Mouse (Mus musculus) midbrain, embryonic 12.5 days (tissue): ENCODE measurements around the gene Nckap1. TPM values are rescaled to one million over a fixed set of nuclear protein-coding genes. Genes with fewer than 3 reads are reported as not detected.
"Not testable (repeated sequence)": the region's sequence is repeated elsewhere in the genome, so short reads cannot be mapped to it uniquely, and the experiment has no call there.

Experiments
- ATAC-seq: fragments of 200-750 bp; cut with Nextera tagmentation; 2 replicates; pipeline ENCODE4 v1.8.0; 2017; ENCODE audit warnings: low read depth, moderate TSS enrichment, moderate library complexity; ENCODE audit not compliant: low FRiP score
- H3K27ac ChIP-seq: fragments of 300-500 bp; sonication (generic); replicated peaks from 2 replicates; pipeline ENCODE4 v1.5.1; 2016; ENCODE audit warnings: mild to moderate bottlenecking
- H3K27me3 ChIP-seq: fragments of 300-500 bp; sonication (generic); 2 replicates; pipeline ENCODE4 v1.6.1; 2016; ENCODE audit warnings: mild to moderate bottlenecking
- H3K36me3 ChIP-seq: fragments of 300-500 bp; sonication (generic); 2 replicates; pipeline ENCODE4 v1.6.1; 2016
- H3K4me1 ChIP-seq: fragments of 300-500 bp; sonication (generic); 2 replicates; pipeline ENCODE4 v1.6.1; 2016
- H3K4me2 ChIP-seq: fragments of 300-500 bp; sonication (generic); replicated peaks from 2 replicates; pipeline ENCODE4 v1.6.1; 2016; ENCODE audit warnings: mild to moderate bottlenecking, moderate library complexity
- H3K4me3 ChIP-seq: fragments of 300-500 bp; sonication (generic); 2 replicates; pipeline ENCODE4 v1.5.1; 2016; ENCODE audit warnings: mild to moderate bottlenecking
- H3K9ac ChIP-seq: fragments of 300-500 bp; sonication (generic); replicated peaks from 2 replicates; pipeline ENCODE4 v1.6.1; 2016; ENCODE audit warnings: mild to moderate bottlenecking, moderate library complexity
- H3K9me3 ChIP-seq: fragments of 300-500 bp; sonication (generic); 2 replicates; pipeline ENCODE4 v1.6.1; 2016; ENCODE audit warnings: mild to moderate bottlenecking
- WGBS: fragments of 180-500 bp; shearing (Covaris S2); methylation state at CpG from one replicate; pipeline ENCODE4 v1.1.7; 2016; 5-methylcytosine and 5-hydroxymethylcytosine counted together
- polyA plus RNA-seq: library from polyadenylated mRNA; unstranded; fragments of >200 nt; fragmentation: Nextera tagmentation; extraction: Ambion mirVana; gene quantifications from 2 replicates; pipeline ENCODE4 v1.2.1, GENCODE M21; 2016

Nckap1 gene
- polyA plus RNA-seq, 1 experiment from 2014 or later = 100 TPM

DNA sequence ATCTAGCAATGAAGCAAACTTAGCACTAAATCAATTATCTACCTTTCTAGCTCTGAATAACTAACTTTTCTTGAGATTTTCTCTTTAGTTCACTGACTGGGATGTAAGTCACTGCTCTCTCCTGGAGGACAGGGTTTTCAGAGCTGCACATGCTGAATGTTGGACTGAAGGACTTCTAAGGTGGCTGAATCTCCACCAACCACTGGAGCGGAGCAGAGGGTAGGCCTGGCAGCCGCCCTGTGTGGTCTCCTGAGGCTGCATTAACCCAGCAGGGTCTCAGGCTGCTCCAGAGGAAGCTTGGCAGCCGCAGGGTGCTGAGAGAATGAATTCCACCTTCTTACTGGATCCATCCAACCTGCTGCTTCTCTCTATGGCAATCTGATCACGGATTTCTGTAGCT is 31.5 kb downstream of the Nckap1 start:
- Histone ChIP-seq H3K9ac (no peak overlapping the region), H3K4me3 (no peak overlapping the region), H3K4me1 (no peaks in the 10 kb centered on the region), H3K36me3 (peaks cover 54% of the 10 kb centered on the region), H3K27ac (no peak overlapping the region), H3K4me2 (no peak overlapping the region), H3K27me3 (no peaks in the 10 kb centered on the region), H3K9me3 (no peaks in the 10 kb centered on the region)
- 92% methylated on average over 4 of the region's 4 CpGs for WGBS
- ATAC-seq = no peak

DNA sequence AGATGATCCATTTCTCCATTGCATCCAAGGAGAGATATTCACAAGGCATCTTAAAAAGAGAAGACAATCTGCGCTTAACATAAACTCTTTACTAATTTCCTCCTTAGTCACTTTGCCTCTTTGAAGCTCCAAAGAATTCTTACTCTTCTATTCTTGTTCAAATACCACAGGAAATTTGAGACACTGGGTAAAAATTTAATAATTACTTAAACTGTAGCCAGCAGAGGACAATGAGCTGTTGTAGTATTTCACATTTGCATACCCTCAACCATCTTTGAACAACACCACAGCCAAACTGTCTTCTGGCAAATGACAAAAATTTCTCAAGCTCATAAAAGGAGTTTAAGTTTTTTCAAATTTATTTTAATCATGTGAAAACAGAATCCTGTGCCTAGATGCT is 33.3 kb downstream of the Nckap1 start:
- no peak overlapping the region for H3K27ac ChIP-seq
- no peak overlapping the region for H3K4me2 ChIP-seq
- no peaks in the 10 kb centered on the region for H3K27me3 ChIP-seq
- peaks cover 66% of the 10 kb centered on the region for H3K36me3 ChIP-seq
- ATAC-seq = no peak
- no peak overlapping the region for H3K4me3 ChIP-seq
- no peaks in the 10 kb centered on the region for H3K4me1 ChIP-seq
- no peak overlapping the region for H3K9ac ChIP-seq
- 97% methylated on average over 1 of the region's 1 CpGs for WGBS
- no peaks in the 10 kb centered on the region for H3K9me3 ChIP-seq

DNA sequence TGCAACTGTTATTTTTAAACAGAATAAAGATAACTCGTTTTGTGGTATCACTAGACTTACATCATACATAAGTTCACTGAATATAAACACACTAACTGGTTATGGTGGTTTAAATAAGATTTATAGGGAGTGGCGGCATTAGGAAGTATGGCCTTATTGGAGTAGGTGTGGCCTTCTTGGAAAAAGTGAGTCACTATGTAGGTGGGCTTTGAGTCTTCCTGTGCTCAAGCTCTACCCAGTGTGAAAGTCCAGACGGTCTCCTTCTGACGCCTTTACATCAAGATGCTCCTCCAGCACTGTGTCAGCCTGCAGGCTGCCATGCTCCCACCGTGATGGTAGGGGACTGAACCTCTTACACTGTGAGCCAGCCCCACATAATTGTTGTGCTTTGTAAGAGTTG is 38.4 kb downstream of the Nckap1 start:
- Histone ChIP-seq H3K4me1 (no peaks in the 10 kb centered on the region), H3K4me2 (no peak overlapping the region), H3K9me3 (no peaks in the 10 kb centered on the region), H3K9ac (no peak overlapping the region), H3K4me3 (no peak overlapping the region), H3K27me3 (no peaks in the 10 kb centered on the region), H3K27ac (no peak overlapping the region), H3K36me3 (peaks cover 51% of the 10 kb centered on the region)
- no peak for ATAC-seq
- 89% methylated on average over 5 of the region's 5 CpGs for WGBS

DNA sequence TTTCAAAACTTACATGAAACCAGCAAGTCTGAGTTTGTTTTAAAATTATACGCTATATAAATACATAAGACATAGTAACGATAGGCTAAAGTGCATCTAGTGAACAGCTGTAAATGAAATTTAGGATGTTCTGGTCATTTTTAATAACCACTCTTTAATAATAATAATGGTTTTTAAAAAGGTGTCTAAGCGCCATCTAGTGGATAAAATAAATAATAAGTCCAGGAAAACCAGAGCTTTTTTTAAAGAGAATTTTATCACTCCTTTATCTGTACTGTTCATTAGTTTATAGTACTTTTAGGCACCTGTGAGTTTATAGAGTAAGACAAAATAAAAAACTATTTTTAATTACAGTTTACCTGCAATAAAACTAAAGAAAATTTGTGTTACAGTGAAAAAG is 44.0 kb downstream of the Nckap1 start:
- no peak overlapping the region for H3K9ac ChIP-seq
- 64% methylated on average over 3 of the region's 3 CpGs for WGBS
- H3K4me2 ChIP-seq = no peak overlapping the region
- H3K4me1 ChIP-seq = no peaks in the 10 kb centered on the region
- no peak for ATAC-seq
- H3K27me3 ChIP-seq = no peaks in the 10 kb centered on the region
- no peaks in the 10 kb centered on the region for H3K9me3 ChIP-seq
- H3K36me3 ChIP-seq = peaks cover 39% of the 10 kb centered on the region
- H3K4me3 ChIP-seq = no peak overlapping the region
- H3K27ac ChIP-seq = no peak overlapping the region

DNA sequence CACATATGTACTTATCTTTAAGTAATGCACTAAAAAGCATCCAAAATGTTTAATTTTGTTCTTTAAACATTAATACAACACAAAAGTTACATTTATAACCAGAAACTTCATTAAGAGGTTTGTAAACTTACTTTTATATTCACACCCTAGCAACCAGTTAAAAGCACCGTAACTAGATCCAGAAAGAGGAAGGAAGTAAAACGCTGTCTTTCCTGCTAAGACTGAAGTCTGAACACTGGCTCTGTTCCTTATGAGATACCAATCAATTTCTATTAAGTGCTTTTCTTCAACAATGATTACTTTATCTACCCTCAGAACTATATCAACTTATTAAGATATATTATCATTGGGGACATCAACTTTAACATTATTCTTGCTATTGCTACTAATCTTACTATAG is 44.6 kb downstream of the Nckap1 start:
- Histone ChIP-seq H3K27ac (no peak overlapping the region), H3K4me2 (no peak overlapping the region), H3K27me3 (no peaks in the 10 kb centered on the region), H3K4me1 (no peaks in the 10 kb centered on the region), H3K9me3 (no peaks in the 10 kb centered on the region), H3K36me3 (peaks cover 44% of the 10 kb centered on the region), H3K9ac (no peak overlapping the region), H3K4me3 (no peak overlapping the region)
- ATAC-seq = no peak
- WGBS = 96% methylated on average over 2 of the region's 2 CpGs

DNA sequence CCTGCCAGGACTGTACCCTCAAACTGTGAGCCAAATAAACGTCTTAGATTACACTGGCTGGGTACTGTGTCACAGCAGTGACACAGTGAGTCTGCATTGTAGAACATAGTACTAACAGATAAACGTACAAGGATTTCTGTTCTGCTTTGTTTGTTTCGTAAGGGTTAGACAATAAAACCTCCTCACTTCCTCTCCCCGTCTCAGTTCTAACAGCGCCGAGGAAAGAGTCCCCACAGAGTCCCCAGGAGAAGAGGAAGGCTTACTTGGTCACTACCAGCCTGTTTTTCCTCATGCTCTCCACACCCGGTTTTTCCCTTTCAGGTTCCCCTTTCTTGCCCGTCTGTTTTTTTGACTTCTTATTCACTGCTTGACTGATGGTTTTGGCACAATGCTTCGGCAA is 56.9 kb downstream of the Nckap1 start:
- Histone ChIP-seq H3K4me3 (no peak overlapping the region), H3K27ac (no peak overlapping the region), H3K36me3 (peaks cover 69% of the 10 kb centered on the region), H3K9ac (no peak overlapping the region), H3K4me2 (no peak overlapping the region), H3K27me3 (no peaks in the 10 kb centered on the region), H3K4me1 (no peaks in the 10 kb centered on the region), H3K9me3 (no peaks in the 10 kb centered on the region)
- 91% methylated on average over 9 of the region's 9 CpGs for WGBS
- ATAC-seq = no peak

DNA sequence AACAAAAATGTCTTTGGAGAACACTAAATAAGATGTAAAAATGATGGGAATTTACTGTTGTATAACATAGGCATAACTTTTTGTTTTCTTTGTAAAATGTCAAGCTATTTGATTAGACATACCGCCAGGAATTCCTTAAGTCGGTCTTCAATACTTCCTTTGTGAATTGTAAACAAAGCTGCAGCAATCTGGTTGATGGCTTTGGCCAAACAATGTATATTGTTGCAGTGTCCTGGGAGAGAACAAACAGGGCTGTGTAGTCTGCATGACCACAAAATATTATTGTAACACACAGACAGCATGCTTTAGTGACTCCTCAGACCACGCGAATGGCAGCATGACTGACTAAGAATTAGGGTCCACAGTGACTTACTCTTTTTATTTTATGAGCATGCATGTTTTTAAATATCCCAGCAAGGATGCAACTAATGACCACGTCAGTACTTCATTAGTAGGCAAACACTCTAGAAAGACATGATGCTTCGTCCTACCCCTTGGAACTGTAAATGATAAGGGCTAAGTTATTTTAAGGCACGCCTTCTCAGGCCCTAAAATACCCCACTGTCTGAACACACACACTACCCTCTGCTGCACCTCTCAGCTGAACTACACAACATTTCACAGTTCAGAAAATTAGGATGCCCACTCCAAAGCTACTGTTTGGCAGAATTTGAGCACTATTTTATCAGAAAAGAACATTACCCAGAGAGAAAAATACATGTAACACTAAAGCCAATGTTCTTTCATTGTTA is 75.0 kb downstream of the Nckap1 start:
- Histone ChIP-seq H3K4me2 (no peak overlapping the region), H3K9me3 (no peaks in the 10 kb centered on the region), H3K27me3 (no peaks in the 10 kb centered on the region), H3K9ac (no peak overlapping the region), H3K4me3 (no peak overlapping the region), H3K4me1 (no peaks in the 10 kb centered on the region), H3K36me3 (peaks cover 69% of the 10 kb centered on the region), H3K27ac (peak overlapping the region; percentile 5; the same call in 1 of the 2 replicates)
- 74% methylated on average over 7 of the region's 7 CpGs for WGBS
- ATAC-seq = no peak

DNA sequence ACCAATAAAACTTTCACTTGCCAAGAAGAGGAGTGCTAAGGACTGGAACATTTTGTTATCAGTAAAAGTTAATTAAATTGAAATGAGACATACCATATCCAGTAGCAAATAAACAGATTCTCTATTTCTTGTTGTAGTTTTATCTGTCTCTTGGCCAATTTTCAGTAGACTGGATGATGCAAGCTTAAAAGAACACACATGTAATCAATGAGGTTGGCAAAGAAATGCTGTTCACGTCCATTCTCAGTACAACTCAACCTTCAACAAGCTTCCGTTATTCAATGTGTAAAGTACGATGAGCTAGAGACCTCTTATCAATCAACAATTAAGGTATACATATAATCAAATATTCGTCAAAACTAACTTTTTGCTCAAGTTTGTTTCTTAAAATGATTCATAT is 79.0 kb downstream of the Nckap1 start:
- Histone ChIP-seq H3K9me3 (no peaks in the 10 kb centered on the region), H3K4me2 (no peak overlapping the region), H3K27ac (no peak overlapping the region), H3K4me1 (no peaks in the 10 kb centered on the region), H3K4me3 (no peak overlapping the region), H3K36me3 (peaks cover 58% of the 10 kb centered on the region), H3K27me3 (no peaks in the 10 kb centered on the region), H3K9ac (no peak overlapping the region)
- 95% methylated on average over 4 of the region's 4 CpGs for WGBS
- no peak for ATAC-seq

DNA sequence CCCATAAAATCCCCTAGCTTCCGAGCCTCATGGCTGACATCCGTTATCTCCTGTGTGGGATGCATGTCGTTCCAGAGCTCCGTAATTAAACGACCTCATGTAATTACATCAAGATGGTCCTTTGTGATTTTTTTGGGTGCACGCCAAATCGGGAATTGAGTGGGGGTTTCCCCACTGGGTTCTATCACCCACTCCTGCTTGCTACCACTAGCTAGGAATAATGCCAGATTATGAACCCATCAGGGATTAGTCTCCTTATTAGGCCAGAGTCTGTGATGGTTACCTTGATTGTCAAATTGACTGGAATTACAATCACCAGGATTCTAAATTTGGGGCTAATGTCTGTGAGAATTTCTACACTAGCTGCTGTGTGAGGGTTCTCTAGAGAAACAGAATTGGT is 85.9 kb downstream of the Nckap1 start:
- not testable (repeated sequence) for H3K4me3 ChIP-seq, H3K27ac ChIP-seq, H3K4me2 ChIP-seq, H3K36me3 ChIP-seq, H3K9ac ChIP-seq, H3K4me1 ChIP-seq, H3K9me3 ChIP-seq, ATAC-seq, H3K27me3 ChIP-seq
- 82% methylated on average over 7 of the region's 7 CpGs for WGBS

DNA sequence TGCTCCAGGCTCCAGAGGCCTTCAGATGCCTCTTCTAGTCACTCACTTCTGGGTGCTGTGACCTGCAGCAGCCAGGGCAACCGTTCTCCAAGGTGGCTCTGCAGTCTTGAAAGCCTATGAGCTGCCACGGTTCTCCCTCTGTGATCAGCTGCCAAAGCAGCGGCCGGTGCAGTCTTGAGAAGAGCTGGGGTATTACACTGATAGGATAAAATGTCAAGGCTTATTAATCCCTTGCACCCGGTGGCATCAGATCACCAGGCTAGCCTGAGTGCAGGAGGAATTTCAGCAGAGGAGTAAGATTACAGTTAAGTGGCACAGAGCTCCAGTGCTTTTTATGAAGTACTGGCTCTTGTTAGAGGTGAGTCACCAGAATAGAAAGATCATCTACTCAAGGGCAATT is 94.3 kb downstream of the Nckap1 start:
- 57% methylated on average over 5 of the region's 5 CpGs for WGBS
- H3K9me3 ChIP-seq = no peaks in the 10 kb centered on the region
- no peak overlapping the region for H3K9ac ChIP-seq

DNA sequence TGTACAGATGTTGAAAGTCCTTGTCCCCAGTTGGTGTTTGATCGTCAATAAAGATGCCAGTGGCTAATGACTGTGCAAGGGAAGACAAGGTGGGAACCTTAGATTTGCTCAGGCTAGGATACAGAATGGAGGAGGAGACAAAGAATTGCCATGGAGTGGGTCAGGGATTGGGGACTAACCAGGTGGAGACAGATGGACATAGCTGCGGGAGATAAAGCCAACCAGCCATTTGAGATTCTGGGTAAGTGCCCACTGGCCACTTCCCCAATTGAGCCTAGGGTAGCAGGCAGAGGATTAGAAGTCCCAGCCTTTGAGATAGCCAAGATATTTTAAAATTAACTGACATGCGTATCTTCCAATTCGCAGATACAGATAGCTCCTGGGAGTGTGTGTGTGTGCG is 96.2 kb downstream of the Nckap1 start:
- Histone ChIP-seq H3K4me3 (no peak overlapping the region), H3K4me1 (no peaks in the 10 kb centered on the region), H3K9ac (no peak overlapping the region), H3K9me3 (no peaks in the 10 kb centered on the region), H3K27me3 (no peaks in the 10 kb centered on the region), H3K36me3 (no peaks in the 10 kb centered on the region), H3K4me2 (no peak overlapping the region), H3K27ac (no peak overlapping the region)
- no peak for ATAC-seq
- 93% methylated on average over 5 of the region's 5 CpGs for WGBS

More for the DNA sequence above, 94.3 kb downstream of the Nckap1 start:
- no peak overlapping the region for H3K4me3 ChIP-seq
- no peaks in the 10 kb centered on the region for H3K27me3 ChIP-seq
- no peak for ATAC-seq
- H3K36me3 ChIP-seq = no peaks in the 10 kb centered on the region
- H3K4me2 ChIP-seq = no peak overlapping the region
- H3K4me1 ChIP-seq = no peaks in the 10 kb centered on the region
- no peak overlapping the region for H3K27ac ChIP-seq

DNA sequence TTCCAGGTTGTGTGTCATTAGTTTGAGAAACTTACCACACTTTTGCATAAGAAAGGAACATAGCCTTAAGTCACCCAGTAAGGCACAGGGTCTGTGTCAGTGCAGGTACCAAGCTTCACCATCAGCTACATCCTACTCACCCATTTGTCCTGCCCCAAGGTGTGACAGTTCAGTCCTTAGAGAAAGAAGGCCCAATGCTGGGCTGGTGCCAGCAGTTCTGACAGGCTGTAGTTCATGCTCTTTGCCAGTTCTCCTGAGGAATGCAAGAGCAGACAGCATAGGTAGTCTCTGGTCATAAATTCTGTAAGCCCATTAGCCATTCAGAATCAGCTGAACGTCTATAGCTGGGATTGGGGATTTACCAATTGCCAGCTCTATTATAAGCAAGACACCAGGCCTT is 105.3 kb downstream of the Nckap1 start:
- Histone ChIP-seq H3K27me3 (no peaks in the 10 kb centered on the region), H3K4me2 (no peak overlapping the region), H3K4me1 (no peaks in the 10 kb centered on the region), H3K9me3 (no peaks in the 10 kb centered on the region), H3K36me3 (no peaks in the 10 kb centered on the region), H3K27ac (no peak overlapping the region), H3K9ac (no peak overlapping the region), H3K4me3 (no peak overlapping the region)
- WGBS = 80% methylated on average over 1 of the region's 1 CpGs
- no peak for ATAC-seq

DNA sequence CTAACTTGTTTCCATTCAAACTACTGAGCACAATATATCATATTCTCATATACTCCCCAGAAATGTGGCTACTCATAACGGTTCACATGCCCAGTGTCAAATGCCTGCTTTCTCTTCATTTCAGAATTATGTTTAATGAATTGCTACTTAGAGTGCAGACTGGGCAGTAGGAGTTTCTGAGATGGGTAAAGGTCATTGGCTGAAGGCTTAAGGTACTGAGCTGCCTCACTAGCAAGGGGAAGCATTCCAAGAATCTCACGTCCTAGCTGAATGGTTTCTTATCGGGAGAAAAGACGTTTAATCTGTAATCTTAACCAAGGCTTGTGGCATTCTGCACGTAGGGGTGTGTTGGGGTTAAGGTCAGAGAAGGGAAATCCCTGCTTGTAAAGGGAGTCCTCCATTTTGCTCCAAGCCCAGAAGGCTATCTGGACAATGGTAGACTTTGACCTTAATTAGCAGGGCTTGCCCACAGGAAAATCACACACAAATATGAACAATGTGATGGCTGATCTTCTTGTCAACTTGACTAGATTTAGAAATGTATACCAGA is 106.9 kb downstream of the Nckap1 start:
- H3K36me3 ChIP-seq = no peaks in the 10 kb centered on the region
- H3K4me3 ChIP-seq = no peak overlapping the region
- H3K27me3 ChIP-seq = no peaks in the 10 kb centered on the region
- no peak overlapping the region for H3K27ac ChIP-seq
- H3K9ac ChIP-seq = no peak overlapping the region
- no peak overlapping the region for H3K4me2 ChIP-seq
- ATAC-seq = no peak
- 70% methylated on average over 5 of the region's 5 CpGs for whole genome bisulfite sequencing
- H3K4me1 ChIP-seq = no peaks in the 10 kb centered on the region
- H3K9me3 ChIP-seq = no peaks in the 10 kb centered on the region
